Mouse (Mus musculus) ES-Bruce4 (cell line): ENCODE measurements around the gene Rbm4b.

ENCODE experiments used
- CTCF ChIP-seq: IDR thresholded peaks from one replicate; pipeline ENCODE4 v1.8.1; 2011; ENCODE audit warnings: low read depth, low read length
- POLR2A ChIP-seq: IDR thresholded peaks from one replicate; pipeline ENCODE4 v1.8.1; 2011; ENCODE audit warnings: low read length; ENCODE audit not compliant: insufficient read depth

- no peak for TF ChIP-seq POLR2A
- no peak for TF ChIP-seq CTCF
Observed at GRCm38 (mm10) chr19:4748493-4748892, 7.8 kb upstream of the Rbm4b start.
